Mouse (Mus musculus) thymus, postnatal 36 days (tissue): Measurements from ENCODE around the gene Srpk1.

ENCODE experiments used
- DNase-seq, 2 experiments: peaks; one replicate each; pipeline ENCODE4 v3.0.0; 2022; ENCODE audit warnings: mixed read lengths in 2 of 2

The Srpk1 gene

DNA sequence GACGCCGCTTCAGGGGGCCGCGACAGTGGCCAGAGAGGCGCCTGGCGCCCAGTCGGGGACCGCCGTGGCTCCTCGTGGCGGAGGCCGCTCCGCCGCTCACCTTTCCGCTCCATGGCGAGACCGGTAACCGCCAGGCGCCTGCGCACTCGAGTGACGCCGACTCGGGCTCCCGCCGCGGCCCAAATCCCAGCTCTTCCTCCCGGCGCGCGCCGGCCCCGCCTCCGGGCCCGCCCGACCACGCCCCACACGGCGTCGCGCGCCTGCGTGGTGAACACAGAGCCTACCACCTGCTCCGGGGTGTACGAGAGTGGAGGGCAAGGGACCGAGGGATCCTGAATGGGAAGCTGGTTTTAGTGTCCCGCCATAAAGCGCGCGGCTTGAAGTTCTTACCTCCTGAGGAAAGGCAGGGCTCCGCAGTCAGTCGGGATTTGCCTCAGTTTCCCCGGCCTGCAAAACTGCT lies at the start of gene Srpk1:
Gene Srpk1 (minus strand): TSS at position 410 of the 460 bp plus-strand sequence.
- peak; percentile 92 to 93 for DNase-seq

DNA sequence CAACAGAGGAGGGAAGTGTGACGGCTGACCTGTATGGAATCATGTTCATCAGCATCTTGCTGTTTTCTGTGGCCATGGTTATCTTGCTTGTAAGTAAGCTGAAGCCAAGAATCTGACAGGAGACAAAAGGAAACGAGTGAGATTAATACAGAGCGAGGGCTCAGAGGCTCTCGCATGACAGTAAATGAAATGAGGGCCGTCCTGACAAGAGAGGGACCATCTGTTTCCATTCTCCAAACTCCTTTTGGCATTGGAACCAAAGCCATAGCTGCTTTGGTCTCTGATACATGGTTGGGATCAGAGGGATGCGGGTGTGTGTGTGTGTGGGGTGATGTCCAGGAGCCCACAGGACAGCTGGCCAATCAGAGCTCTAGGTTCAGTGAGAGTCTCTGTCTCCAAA lies 37.1 kb upstream of the Srpk1 start:
- no peak for DNase-seq

GRCm38 (mm10) chr17:28657936-28658335 lies 35.4 kb upstream of the Srpk1 start:
- DNase-seq, result no peak

DNA sequence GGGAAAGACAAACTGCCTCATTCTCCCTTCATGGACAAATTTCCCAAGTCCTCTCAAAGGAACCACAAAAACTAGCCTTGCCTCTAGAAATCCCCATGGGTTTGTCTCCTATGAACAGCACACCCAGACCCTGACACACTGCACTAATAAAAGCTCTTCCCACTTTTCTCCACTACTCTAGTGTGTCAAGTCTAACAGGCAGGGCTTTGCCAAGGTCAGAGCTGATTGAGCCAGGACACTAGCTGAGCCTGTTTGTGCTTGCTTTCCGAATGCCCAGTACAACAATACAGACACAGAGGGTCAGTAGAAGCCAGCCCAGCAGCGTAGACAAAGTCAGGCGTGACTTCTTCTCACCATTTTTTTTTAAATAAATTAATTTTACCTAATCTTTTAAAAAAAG lies 27.8 kb upstream of the Srpk1 start:
- DNase-seq, result no peak

DNA sequence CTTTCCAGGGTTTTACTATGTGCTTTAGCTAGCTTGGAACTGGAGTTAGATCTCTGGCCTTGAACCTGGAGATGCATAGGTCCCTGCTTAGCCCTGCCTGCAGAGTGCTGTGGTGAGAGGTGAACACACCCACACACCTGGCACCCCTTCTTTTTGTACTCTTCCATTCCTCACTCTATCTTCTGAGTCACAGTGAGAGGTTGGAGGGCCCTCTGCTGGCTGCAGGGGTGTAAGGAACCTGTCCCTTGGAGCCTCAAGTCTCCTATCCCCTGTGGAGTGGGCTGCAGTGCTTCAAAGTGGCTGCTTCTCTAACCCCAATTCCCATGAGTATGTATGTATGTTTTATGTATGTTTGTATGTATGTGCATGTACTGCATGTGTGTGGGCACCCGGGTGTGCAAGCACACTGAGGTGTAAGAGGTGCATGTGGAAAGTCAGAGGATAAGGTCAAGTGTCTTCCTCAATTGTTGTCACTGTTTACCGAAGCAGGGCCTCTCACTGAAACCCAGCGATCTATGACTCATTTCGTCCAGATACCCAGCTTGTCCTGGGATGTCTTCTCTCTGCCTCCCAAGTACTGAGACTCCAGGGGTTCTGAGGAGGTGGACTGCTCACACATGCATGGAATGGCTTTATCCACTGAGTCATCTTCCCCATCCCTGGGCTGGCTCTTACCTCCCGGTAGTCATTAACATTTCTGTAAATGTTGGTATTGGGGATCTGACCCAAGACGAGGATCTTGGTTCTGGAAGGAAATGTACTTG lies 26.3 kb upstream of the Srpk1 start:
- DNase-seq, result peak; percentile 65 to 71

DNA sequence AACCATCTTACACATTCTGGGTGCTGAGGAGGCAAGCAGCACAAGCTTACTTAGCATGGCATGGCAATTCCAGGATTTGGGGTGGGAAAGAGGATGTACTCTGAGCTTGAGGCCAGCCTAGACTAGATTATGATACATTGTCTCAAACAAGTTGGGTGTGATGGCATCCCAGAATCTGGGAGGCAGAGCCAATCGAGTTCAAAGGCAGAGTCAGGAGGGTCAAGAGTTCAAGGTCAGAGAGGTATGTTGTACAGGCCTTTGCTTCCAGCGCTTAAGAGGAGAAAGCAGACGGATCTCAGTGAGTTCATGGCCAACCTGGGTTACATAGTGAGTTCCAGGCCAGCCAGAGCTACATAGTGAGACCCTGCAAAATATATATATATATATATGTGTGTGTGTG lies 23.7 kb upstream of the Srpk1 start:
- DNase-seq, result no peak

GRCm38 (mm10) chr17:28644112-28644511 lies 21.6 kb upstream of the Srpk1 start:
- DNase-seq, result no peak

GRCm38 (mm10) chr17:28643697-28644096 lies 21.2 kb upstream of the Srpk1 start:
- peak; percentile 15 to 17 for DNase-seq

DNA sequence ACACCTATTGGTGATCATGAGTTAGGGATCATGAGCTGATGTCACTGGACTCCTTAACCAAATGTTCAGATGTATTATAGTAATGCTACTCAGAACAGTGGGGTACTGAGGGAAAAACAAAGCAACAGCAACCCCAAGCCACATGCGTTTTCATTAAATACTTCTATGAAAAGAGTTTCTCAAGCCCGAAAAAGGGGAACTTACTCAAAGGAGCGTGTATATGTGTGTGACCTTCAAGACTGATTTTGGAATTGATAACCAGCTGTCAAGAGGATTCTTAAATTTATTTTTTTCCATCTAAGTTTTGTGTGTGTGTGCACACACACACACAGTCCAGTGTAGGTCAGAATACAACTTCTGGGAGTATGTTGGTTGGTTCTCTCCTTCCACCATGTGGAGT lies 17.6 kb upstream of the Srpk1 start:
- no peak for DNase-seq

DNA sequence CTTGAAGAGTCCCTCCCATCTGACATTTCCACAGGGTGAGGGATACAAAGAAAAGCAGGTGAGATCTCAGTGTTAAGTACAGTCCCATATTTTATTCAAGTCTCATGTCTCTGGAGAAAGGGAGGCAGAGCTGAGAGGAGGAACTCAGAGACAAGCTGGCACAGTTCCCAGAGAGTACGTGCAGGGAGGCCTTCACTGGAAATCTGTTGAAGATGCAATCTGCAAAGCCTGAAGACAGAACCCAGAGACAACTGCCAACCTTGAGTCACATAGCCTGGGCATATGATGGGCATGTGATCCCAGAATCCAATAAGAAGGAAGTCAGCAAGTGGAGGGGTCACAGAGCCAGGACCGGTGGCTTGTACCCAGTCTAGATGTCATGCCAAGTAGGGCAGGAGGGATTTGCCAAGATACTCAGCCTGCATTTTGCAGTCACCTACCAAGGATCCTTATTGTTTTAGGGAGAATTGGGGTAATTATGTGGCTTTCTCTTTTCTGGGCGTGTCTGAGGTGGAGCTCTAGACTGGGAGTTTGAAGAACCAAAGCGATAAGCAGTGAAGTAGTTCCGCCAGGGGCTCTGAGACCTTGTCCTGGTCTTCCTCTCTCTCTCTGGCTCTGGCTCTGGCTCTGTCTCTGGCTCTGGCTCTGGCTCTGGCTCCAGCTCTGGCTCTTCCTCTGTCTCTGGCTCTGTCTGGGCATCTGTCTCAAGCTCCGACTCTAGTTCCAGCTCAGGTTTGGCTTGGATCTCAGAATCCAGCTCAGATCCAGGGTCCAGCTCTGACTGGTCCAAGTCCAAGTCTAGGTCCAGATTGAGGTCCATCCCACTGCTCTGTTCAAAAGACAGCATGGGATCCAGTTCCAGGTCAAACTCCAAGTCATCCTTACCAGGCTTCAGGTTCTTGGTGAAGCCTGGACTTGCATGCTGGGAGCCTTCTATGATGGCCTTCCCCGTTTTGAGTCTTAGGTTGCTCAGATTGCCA lies 15.5 kb upstream of the Srpk1 start:
- DNase-seq, result no peak

DNA sequence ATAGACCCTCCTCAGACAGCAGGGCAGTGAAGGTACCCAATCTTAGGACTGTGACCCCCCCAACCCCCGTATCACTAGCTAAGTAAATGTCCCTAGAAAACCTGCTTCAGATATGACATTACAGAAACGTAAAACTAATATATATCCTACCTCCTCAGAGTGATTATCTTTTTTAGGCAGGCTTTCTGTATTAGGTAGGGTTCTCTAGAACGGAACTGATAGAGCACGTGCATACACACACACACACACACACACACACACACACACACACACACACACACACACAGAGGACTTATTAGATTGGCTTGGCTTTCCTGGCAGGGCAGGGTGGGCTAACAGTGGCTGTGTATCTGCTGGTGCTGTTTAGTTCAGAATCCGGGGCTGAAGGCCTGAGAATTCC lies 13.3 kb upstream of the Srpk1 start:
- no peak for DNase-seq

- no peak for DNase-seq
Observed at GRCm38 (mm10) chr17:28629125-28629524, 6.6 kb upstream of the Srpk1 start.

GRCm38 (mm10) chr17:28628248-28629124 lies 6.0 kb upstream of the Srpk1 start:
- no peak for DNase-seq

- no peak for DNase-seq
Observed at GRCm38 (mm10) chr17:28626937-28627336, 4.4 kb upstream of the Srpk1 start.

DNA sequence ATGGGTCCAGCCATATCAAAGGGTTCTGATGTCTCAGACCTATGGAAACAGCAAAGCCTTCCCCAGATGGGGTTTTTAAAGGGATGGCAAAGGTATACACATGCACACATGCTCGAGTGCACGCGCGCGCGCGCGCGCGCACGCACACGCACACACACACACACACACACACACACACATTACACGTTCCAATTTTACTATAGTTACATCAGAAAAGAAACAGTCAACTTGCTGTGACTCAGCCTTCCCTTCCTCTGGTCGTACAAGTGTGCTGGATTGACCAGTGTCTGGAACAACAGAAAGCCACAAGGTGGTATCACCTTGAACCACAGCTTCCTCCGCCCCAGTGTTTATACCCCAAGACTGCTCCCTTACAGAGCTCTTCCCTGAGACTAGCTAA lies 2.8 kb upstream of the Srpk1 start:
- DNase-seq, result no peak

DNA sequence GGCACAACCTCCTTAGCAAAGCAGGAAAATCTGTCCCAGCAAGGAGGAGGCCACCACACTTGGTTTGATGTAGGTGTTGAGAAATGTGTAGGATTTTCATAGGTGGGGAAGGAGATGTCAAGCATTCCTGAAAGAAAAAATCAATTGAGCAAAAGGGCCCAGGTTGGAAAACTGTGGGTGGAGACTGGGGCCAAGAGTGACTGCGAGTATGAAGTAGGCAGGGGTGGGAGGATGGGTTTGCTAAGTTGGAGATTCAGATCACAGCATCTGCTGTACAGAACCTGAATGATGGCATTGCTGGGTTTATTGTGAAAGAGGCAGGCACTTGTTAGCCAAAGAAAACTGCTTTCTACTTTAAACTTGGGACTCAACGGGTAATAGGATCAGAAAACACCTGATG lies 2.3 kb upstream of the Srpk1 start:
- no peak for DNase-seq

DNA sequence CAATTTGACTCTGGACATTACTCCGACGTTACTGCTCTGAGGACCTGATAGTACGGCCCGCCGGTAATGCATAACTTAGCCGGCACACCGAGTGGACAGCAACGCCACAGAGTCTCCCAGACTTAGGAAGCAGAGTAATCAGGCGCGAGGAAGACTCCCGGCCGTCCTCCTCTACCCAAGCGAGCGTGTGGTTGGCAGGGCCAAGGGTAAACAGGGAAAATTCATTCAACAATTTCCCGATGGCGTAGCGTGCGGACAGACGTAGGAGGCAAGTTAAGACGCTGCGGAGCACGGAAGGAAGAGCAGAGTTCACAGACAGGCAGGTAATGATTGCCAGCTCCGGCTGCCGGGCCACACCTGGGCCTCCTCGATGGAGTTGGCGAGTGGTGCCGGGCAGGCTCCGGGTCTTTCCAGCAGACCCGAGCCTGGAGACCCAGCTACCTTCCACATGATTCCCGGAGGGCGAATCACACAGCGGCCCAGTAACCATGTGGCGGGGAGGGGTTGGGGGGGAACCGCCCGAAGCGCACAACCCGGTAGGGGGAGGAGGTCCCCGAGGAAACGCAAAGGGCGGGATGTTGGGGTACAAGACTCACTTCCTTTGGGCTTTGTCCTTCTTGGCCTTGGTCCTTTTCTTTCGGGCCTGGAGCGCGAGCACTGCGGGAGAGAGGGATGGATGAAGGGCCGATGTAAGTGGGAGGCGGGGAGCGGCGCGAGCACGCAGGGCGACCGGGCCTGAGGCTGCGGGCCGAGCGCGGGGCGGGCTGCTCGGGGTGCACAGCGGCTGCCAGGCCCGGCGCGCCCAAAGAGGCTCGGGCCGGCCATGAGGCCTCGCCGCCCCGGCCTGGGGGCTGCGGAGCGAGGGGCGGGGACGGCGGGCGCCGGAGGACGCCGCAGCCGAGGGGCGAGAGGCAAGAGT lies 869 bp downstream of the Srpk1 start:
- peak; percentile 48 to 63 for DNase-seq

GRCm38 (mm10) chr17:28618775-28619174 lies 3.7 kb downstream of the Srpk1 start:
- DNase-seq, result no peak

DNA sequence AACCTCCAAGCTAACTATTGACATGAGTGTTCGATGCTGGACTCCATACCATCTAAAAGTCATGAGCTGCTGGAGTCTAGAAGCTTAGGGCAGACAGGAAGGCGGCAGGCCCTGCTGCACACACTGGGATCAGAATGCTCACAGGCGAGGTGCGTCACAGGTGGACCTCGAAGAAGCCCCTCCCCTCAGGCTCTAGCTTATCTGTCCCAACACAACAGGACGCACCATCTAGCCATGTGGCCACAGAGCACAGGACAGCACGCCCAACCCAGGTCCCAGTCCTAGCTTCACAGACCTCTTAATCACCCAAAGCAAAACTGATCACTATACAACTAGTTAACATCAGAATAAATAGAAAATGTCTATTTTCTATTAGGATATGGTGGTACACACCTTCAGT lies 4.4 kb downstream of the Srpk1 start:
- no peak for DNase-seq

DNA sequence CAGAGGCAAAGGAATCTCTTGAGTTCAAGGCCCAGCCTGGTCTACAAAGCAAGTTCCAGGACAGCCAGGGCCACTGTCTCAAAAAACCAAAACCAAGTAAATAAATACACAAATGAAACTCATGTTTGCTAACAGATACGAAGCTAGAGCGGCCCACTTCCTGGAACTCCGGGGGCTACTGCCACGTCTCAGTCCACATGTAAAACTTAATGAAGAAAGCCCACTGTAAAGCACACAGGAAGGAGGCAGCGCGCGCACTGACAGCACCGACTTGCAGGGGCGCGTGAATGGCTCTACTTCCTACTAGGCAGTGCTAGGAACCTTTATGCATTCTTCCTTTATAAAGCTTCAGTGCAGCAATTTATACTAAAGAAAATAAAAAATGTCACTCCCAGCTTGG lies 4.9 kb downstream of the Srpk1 start:
- peak; percentile 15 to 29 for DNase-seq

GRCm38 (mm10) chr17:28615332-28615731 lies 7.2 kb downstream of the Srpk1 start:
- no peak for DNase-seq

DNA sequence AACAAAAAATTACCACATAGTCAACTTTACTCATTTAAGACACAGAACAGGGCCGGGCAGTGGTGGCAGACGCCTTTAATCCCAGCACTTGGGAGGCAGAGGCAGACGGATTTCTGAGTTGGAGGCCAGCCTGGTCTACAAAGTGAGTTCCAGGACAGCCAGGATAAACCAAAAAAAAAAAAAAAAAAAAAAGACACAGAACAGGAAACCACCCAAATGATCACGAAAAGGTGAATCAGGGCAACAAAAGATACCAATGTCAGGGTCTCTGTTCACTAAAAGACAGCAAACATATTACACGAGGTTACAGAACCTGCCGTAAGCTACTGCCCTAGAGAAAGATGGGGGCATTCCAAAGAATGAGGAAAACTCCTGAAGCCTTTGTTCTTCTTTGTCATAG lies 9.4 kb downstream of the Srpk1 start:
- no peak for DNase-seq
